Mouse (Mus musculus): ENCODE results near the gene Sp9. TPM values are rescaled to one million over a fixed set of nuclear protein-coding genes. Genes with fewer than 3 reads are reported as not detected.
A peak's percentile ranks its signal among the peaks of the same experiment; 100 is the strongest.

Sp9 gene
- polyA plus RNA-seq (2014; fragmentation: Nextera tagmentation; extraction: Ambion mirVana), result not detected in 2 replicates

DNA sequence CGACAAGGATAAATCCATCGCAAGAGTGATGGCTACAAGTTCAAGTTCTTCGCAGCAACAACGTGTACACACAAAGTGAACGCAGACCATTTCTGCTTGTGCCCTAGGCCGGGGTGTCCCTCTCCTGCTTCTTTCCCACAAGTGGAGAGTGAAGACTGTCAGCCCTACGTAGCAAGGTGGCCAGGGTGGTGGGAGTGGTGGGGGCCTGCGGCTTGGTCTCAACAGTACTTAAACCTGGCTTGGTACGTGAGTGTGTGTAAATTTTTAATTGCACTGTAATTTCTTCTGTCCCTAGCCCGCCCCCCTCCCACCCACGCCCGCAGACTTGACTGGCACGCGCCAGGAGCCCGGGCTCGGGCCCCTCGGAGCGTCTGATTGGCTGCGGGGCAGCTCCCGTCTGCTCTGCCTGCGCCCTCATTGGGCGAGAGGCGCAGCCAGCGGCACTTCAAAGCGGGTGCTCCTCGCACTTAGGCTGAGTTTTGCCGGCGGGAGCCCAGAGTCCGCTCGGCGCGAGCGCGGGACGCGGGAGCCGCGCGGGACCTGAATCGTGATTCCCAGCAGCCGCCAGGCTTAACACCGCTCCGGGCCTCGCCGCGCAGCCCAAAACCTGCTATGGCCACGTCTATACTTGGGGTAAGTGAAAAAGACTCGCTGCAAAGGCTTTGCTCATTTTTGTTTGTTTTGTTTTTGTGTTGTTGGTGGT, at the start of gene Sp9:
Sp9 (plus strand) TSS at position 467 of the 703 bp plus-strand sequence.
- no peak within 1 kb of the TSS for H3K9ac ChIP-seq (replicated peaks; ENCODE audit: low read depth, low read length)
- ATAC-seq (ENCODE audit: insufficient number of reproducible peaks, insufficient read depth, low FRiP score, low read depth), result 0 out of 2 replicates have a peak, but pooled peaks have one; percentile 44

DNA sequence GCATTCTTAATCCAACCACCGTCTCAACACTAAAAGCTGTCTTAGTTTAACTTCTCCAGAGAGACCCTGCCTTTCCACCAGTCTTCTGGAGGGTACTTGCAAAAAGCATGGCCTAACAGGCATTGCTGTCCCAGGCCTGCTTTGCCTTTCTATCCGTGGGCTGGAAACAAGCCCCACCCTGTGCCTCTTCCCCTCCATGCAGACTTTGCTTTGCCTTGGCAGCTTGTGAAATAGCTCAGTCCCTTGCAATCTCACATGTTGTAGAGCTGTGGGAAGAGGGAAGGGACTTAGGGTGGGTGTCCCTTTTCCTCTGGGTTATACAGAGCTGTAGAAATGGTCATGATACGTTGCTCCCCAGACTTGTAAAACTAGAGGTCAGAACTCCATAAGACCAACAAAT, 40.6 kb upstream of the Sp9 start:
- Histone ChIP-seq H3K4me2 (replicated peaks; ENCODE audit: low read depth, low read length) (no peak overlapping the region), H3K9me3 (ENCODE audit: control insufficient read depth, low read depth, low read length) (no peaks in the 10 kb centered on the region), H3K36me3 (ENCODE audit: control insufficient read depth, insufficient read depth, low read length) (no peaks in the 10 kb centered on the region), H3K27me3 (ENCODE audit: control insufficient read depth, insufficient read depth, low read length) (no peaks in the 10 kb centered on the region), H3K9ac (replicated peaks; ENCODE audit: low read depth, low read length) (no peak overlapping the region), H3K4me3 (ENCODE audit: low read depth, low read length) (no peak overlapping the region), H3K4me1 (ENCODE audit: control insufficient read depth, insufficient read depth, low read length) (no peaks in the 10 kb centered on the region), H3K27ac (ENCODE audit: low read length) (no peak overlapping the region)
- no peak for ATAC-seq (ENCODE audit: insufficient number of reproducible peaks, insufficient read depth, low FRiP score, low read depth)
- WGBS, result 54% methylated on average over 3 of the region's 3 CpGs

More for the DNA sequence above, at the start of gene Sp9:
- H3K27me3 ChIP-seq (ENCODE audit: control insufficient read depth, insufficient read depth, low read length), result peaks cover 41% of the 10 kb centered on the region
- H3K9me3 ChIP-seq (ENCODE audit: control insufficient read depth, low read depth, low read length), result no peaks in the 10 kb centered on the region
- peak within 1 kb of the TSS; percentile 26 for H3K4me3 ChIP-seq (ENCODE audit: low read depth, low read length)
- peak within 1 kb of the TSS; percentile 35 for H3K4me2 ChIP-seq (replicated peaks; ENCODE audit: low read depth, low read length)
- 1% methylated on average over 48 of the region's 48 CpGs for WGBS
- peaks cover 19% of the 10 kb centered on the region; the same call in 1 of the 2 replicates for H3K4me1 ChIP-seq (ENCODE audit: control insufficient read depth, insufficient read depth, low read length)
- H3K27ac ChIP-seq (ENCODE audit: low read length), result no peak within 1 kb of the TSS
- H3K36me3 ChIP-seq (ENCODE audit: control insufficient read depth, insufficient read depth, low read length), result no peaks in the 10 kb centered on the region

DNA sequence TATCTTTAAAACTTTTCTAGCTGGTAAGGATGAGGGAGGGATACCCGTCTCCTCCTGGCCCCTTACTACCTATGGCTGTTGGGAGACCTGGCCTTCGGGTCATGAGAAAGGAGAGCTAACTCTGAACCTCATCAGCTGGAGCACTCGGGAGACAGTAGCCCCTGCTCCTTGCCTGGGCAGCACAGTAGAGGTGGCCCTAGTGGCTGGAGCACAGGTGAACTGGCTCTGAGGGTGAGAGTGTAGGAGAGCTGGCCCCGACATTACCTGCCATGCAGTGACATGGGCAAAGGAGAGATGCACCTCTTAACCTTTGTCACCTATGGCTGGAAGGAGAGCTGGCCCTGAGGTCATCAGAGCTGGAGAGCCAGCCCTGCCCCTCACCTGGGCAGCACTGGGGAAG, 30.4 kb upstream of the Sp9 start:
- Histone ChIP-seq H3K9ac (replicated peaks; ENCODE audit: low read depth, low read length) (no peak overlapping the region), H3K27ac (ENCODE audit: low read length) (no peak overlapping the region), H3K9me3 (ENCODE audit: control insufficient read depth, low read depth, low read length) (no peaks in the 10 kb centered on the region), H3K4me2 (replicated peaks; ENCODE audit: low read depth, low read length) (no peak overlapping the region), H3K4me3 (ENCODE audit: low read depth, low read length) (no peak overlapping the region), H3K4me1 (ENCODE audit: control insufficient read depth, insufficient read depth, low read length) (no peaks in the 10 kb centered on the region), H3K27me3 (ENCODE audit: control insufficient read depth, insufficient read depth, low read length) (no peaks in the 10 kb centered on the region), H3K36me3 (ENCODE audit: control insufficient read depth, insufficient read depth, low read length) (no peaks in the 10 kb centered on the region)
- 72% methylated on average over 4 of the region's 4 CpGs for WGBS
- no peak for ATAC-seq (ENCODE audit: insufficient number of reproducible peaks, insufficient read depth, low FRiP score, low read depth)

DNA sequence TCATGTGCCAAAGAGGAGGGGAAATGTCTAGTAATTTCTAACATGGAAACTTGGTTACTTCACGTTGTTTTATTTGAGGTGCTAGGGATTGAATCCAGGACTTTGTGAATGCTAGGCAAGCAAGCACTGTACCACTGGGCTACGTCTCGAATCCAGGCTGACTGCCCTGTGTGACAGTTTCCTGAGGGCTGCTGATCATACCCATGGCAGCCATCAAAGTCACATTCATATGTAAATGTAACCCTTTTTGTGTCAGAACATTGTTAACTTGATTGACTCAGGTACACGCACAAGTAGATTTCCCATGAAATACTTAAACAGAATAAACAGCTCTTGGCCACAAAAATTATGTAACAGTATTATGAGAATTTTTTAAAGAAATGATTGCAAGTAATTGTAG, 23.0 kb upstream of the Sp9 start:
- Histone ChIP-seq H3K36me3 (ENCODE audit: control insufficient read depth, insufficient read depth, low read length) (no peaks in the 10 kb centered on the region), H3K4me2 (replicated peaks; ENCODE audit: low read depth, low read length) (no peak overlapping the region), H3K4me3 (ENCODE audit: low read depth, low read length) (no peak overlapping the region), H3K27me3 (ENCODE audit: control insufficient read depth, insufficient read depth, low read length) (no peaks in the 10 kb centered on the region), H3K27ac (ENCODE audit: low read length) (no peak overlapping the region), H3K4me1 (ENCODE audit: control insufficient read depth, insufficient read depth, low read length) (no peaks in the 10 kb centered on the region), H3K9me3 (ENCODE audit: control insufficient read depth, low read depth, low read length) (no peaks in the 10 kb centered on the region), H3K9ac (replicated peaks; ENCODE audit: low read depth, low read length) (no peak overlapping the region)
- WGBS, result 86% methylated on average over 4 of the region's 4 CpGs
- ATAC-seq (ENCODE audit: insufficient number of reproducible peaks, insufficient read depth, low FRiP score, low read depth), result no peak

DNA sequence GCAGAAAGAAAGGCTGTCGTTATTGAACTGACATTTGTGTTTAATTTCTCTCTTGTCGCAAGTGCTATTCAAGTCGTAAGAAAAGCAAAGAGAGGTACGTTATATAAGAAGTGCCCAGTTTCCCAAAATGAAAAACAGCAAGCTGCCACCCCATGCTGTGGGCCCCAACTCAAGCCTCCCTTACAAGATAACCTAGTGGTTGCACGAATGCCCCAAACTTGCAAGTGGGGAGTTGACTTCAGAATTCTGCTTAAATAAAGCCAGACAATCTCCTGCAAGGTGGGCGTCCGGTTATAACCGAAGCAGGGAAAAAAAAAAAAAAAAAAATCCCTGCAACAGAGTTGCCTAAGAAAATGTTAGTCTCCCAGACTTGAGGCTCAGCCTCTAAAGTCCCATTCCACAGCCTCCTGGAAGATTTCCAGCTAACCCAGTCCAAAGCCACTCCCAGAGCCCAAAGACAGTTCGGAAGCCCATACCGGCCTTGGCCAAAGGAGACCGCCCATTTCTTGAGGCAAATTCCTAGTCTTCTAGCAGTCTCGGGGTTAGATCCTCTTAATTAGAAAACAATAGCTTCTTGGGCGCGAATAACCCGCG, 8.5 kb upstream of the Sp9 start:
- H3K27ac ChIP-seq (ENCODE audit: low read length), result no peak overlapping the region
- WGBS, result 8% methylated on average over 16 of the region's 16 CpGs
- H3K27me3 ChIP-seq (ENCODE audit: control insufficient read depth, insufficient read depth, low read length), result peaks cover 35% of the 10 kb centered on the region
- H3K4me1 ChIP-seq (ENCODE audit: control insufficient read depth, insufficient read depth, low read length), result peaks cover 3% of the 10 kb centered on the region
- H3K9me3 ChIP-seq (ENCODE audit: control insufficient read depth, low read depth, low read length), result no peaks in the 10 kb centered on the region
- peak overlapping the region; percentile 65 for H3K4me2 ChIP-seq (replicated peaks; ENCODE audit: low read depth, low read length)
- no peak for ATAC-seq (ENCODE audit: insufficient number of reproducible peaks, insufficient read depth, low FRiP score, low read depth)
- no peaks in the 10 kb centered on the region for H3K36me3 ChIP-seq (ENCODE audit: control insufficient read depth, insufficient read depth, low read length)
- H3K4me3 ChIP-seq (ENCODE audit: low read depth, low read length), result peak overlapping the region; percentile 34
- no peak overlapping the region for H3K9ac ChIP-seq (replicated peaks; ENCODE audit: low read depth, low read length)

DNA sequence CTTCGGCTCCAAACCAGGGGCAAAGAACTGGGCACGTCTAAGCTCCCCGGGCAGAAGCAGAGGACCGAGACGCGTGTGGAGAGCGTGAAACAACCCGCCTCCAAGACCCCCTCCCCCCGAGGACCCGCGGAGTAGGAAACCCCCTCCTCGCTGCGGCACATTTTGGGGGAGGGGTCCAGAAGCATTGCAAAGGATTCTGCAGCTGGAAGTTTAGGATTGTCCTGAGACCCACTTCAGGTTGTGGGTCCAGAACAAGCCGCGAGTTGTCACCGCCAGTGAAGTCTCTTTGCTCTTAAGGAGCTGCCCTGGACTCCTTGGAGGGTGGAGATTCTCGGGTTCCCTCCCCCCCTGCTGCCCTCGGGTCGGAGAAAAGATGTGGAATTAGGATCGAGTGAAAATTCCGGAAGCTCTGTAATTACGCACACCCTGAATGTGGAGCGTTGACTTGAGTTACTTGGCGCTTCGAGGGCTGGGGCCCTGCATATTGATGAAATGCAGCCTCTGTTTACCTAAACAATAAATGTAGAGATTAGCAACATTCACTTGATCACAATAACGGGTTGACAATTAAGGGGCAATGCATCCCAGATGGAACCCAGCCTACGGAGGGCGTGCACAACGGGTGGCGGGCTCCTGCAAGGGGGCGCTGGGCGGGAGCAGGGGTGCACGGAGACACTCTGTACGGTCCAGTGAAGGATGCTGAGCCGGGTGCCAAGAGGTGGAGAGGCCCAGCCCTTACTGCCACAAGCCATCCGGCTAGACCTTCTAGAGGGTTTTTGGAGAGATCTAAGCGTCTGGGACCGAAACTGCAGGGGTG, 7.7 kb upstream of the Sp9 start:
- peak overlapping the region; percentile 34 for H3K4me3 ChIP-seq (ENCODE audit: low read depth, low read length)
- H3K27me3 ChIP-seq (ENCODE audit: control insufficient read depth, insufficient read depth, low read length), result peaks cover 36% of the 10 kb centered on the region
- no peaks in the 10 kb centered on the region for H3K9me3 ChIP-seq (ENCODE audit: control insufficient read depth, low read depth, low read length)
- no peak overlapping the region for H3K9ac ChIP-seq (replicated peaks; ENCODE audit: low read depth, low read length)
- no peaks in the 10 kb centered on the region for H3K36me3 ChIP-seq (ENCODE audit: control insufficient read depth, insufficient read depth, low read length)
- H3K4me2 ChIP-seq (replicated peaks; ENCODE audit: low read depth, low read length), result peak overlapping the region; percentile 65
- ATAC-seq (ENCODE audit: insufficient number of reproducible peaks, insufficient read depth, low FRiP score, low read depth), result no peak
- peaks cover 3% of the 10 kb centered on the region for H3K4me1 ChIP-seq (ENCODE audit: control insufficient read depth, insufficient read depth, low read length)
- H3K27ac ChIP-seq (ENCODE audit: low read length), result no peak overlapping the region
- WGBS, result under 1% methylated on average over 38 of the region's 38 CpGs

DNA sequence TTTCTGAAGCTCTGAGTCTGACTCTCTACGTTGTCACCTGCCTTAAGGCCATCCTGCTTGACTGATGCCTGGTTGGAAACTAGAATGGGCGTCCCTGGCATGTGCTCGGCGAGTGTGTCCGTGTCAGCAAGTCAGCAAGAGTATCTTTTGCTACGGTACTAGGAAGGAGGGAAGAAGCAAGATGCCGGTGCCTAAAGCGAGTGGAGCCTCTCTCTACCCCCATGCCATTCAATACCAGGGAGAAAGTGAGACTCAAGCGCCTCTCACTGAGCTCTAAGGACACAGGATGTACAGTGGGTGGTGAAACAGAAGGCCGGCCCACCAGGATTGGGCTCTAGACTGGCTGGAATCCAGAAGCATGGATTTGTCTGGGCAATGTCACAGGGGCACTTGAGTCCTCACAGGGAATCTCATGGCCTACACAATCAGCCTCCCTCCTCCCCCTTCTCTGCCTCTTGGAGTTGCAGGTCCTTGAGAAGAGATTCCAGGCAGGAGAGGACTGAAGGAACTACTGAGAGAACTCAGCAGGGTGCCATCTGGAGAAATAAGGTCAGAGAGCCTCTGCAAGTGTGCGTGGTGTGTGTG, 7.0 kb upstream of the Sp9 start:
- H3K4me3 ChIP-seq (ENCODE audit: low read depth, low read length), result no peak overlapping the region
- no peaks in the 10 kb centered on the region for H3K36me3 ChIP-seq (ENCODE audit: control insufficient read depth, insufficient read depth, low read length)
- peaks cover 3% of the 10 kb centered on the region for H3K4me1 ChIP-seq (ENCODE audit: control insufficient read depth, insufficient read depth, low read length)
- H3K4me2 ChIP-seq (replicated peaks; ENCODE audit: low read depth, low read length), result no peak overlapping the region
- H3K9me3 ChIP-seq (ENCODE audit: control insufficient read depth, low read depth, low read length), result no peaks in the 10 kb centered on the region
- no peak for ATAC-seq (ENCODE audit: insufficient number of reproducible peaks, insufficient read depth, low FRiP score, low read depth)
- H3K9ac ChIP-seq (replicated peaks; ENCODE audit: low read depth, low read length), result no peak overlapping the region
- no peak overlapping the region for H3K27ac ChIP-seq (ENCODE audit: low read length)
- WGBS, result 4% methylated on average over 11 of the region's 11 CpGs
- H3K27me3 ChIP-seq (ENCODE audit: control insufficient read depth, insufficient read depth, low read length), result peaks cover 37% of the 10 kb centered on the region

DNA sequence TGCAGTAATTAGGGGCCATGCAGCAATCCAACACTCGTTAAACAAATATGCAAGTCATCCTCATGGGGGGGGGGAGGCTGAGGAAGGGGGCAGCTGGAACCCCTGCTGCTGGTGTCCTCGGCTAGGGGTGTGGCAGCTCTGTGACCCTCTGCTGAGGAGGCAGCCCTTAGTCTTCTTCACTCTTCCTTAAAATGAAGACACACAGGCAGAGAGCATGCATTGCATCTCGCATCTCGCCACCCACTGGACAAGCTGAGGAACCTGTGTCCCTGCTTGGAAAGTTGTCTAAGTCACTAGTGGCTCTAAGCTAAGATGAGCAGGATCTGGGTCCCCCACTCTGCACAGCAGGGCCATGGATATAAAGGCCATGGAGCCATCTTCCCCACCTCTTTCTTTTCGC, 5.7 kb upstream of the Sp9 start:
- peaks cover 48% of the 10 kb centered on the region for H3K27me3 ChIP-seq (ENCODE audit: control insufficient read depth, insufficient read depth, low read length)
- 4% methylated on average over 5 of the region's 5 CpGs for WGBS
- H3K4me1 ChIP-seq (ENCODE audit: control insufficient read depth, insufficient read depth, low read length), result peaks cover 3% of the 10 kb centered on the region
- no peak for ATAC-seq (ENCODE audit: insufficient number of reproducible peaks, insufficient read depth, low FRiP score, low read depth)
- H3K9me3 ChIP-seq (ENCODE audit: control insufficient read depth, low read depth, low read length), result no peaks in the 10 kb centered on the region
- H3K4me2 ChIP-seq (replicated peaks; ENCODE audit: low read depth, low read length), result no peak overlapping the region
- H3K4me3 ChIP-seq (ENCODE audit: low read depth, low read length), result no peak overlapping the region
- no peak overlapping the region for H3K9ac ChIP-seq (replicated peaks; ENCODE audit: low read depth, low read length)
- H3K27ac ChIP-seq (ENCODE audit: low read length), result no peak overlapping the region
- H3K36me3 ChIP-seq (ENCODE audit: control insufficient read depth, insufficient read depth, low read length), result no peaks in the 10 kb centered on the region
